In genomic region chr13:14649301-14649700, GRCm38 (mm10) we compare ENCODE assay signal across 8 mouse cellular contexts. TPM values are rescaled to one million over a fixed set of nuclear protein-coding genes. Genes with fewer than 3 reads are reported as not detected.
A peak's percentile ranks its signal among the peaks of the same experiment; 100 is the strongest.
DNase-seq lines count a peak whose midpoint lies in the region; ATAC-seq lines count a peak whose summit lies in the region.

No protein-coding gene starts in this region.

- H3K4me3 ChIP-seq in kidney, embryonic 15.5 days (replicated peaks), result no peak overlapping the region
- no peak overlapping the region for H3K4me3 ChIP-seq in hindbrain, embryonic 16.5 days (ENCODE audit: low read length)
- no peak overlapping the region for H3K4me3 ChIP-seq in heart, embryonic 12.5 days

- no peak overlapping the region for H3K27ac ChIP-seq in kidney, embryonic 15.5 days
- no peak overlapping the region for H3K27ac ChIP-seq in hindbrain, embryonic 16.5 days (ENCODE audit: low read depth, low read length)
- no peak overlapping the region for H3K27ac ChIP-seq in heart, embryonic 12.5 days (ENCODE audit: poor library complexity, severe bottlenecking)

- 16% methylated on average over 1 of the region's 1 CpGs for WGBS in kidney, embryonic 15.5 days
- WGBS in hindbrain, embryonic 16.5 days, result 17% methylated on average over 1 of the region's 1 CpGs
- WGBS in heart, embryonic 12.5 days, result 29% methylated on average over 1 of the region's 1 CpGs

- no peak overlapping the region for H3K9ac ChIP-seq in kidney, embryonic 15.5 days
- H3K9ac ChIP-seq in hindbrain, embryonic 16.5 days (ENCODE audit: low read depth, low read length), result no peak overlapping the region
- no peak overlapping the region for H3K9ac ChIP-seq in heart, embryonic 12.5 days

- H3K4me2 ChIP-seq in kidney, embryonic 15.5 days, result no peak overlapping the region
- no peak overlapping the region for H3K4me2 ChIP-seq in hindbrain, embryonic 16.5 days (ENCODE audit: low read length)
- H3K4me2 ChIP-seq in heart, embryonic 12.5 days, result no peak overlapping the region

- no peaks in the 10 kb centered on the region for H3K36me3 ChIP-seq in kidney, embryonic 15.5 days
- H3K36me3 ChIP-seq in hindbrain, embryonic 16.5 days (ENCODE audit: control insufficient read depth, insufficient read depth, low read length), result no peaks in the 10 kb centered on the region
- no peaks in the 10 kb centered on the region for H3K36me3 ChIP-seq in heart, embryonic 12.5 days

- H3K4me1 ChIP-seq in kidney, embryonic 15.5 days, result no peaks in the 10 kb centered on the region
- H3K4me1 ChIP-seq in hindbrain, embryonic 16.5 days (ENCODE audit: control insufficient read depth, insufficient read depth, low read depth, low read length), result no peaks in the 10 kb centered on the region
- no peaks in the 10 kb centered on the region for H3K4me1 ChIP-seq in heart, embryonic 12.5 days (replicated peaks)

- ATAC-seq in kidney, embryonic 15.5 days (replicated peaks; ENCODE audit: low FRiP score), result no peak
- ATAC-seq in hindbrain, embryonic 16.5 days, result peak; percentile 77; the same call in 1 of the 2 replicates
- ATAC-seq in cerebellum, adult (ENCODE audit: insufficient number of reproducible peaks, low FRiP score, low TSS enrichment), result no peak
- no peak for ATAC-seq in heart, embryonic 12.5 days (ENCODE audit: insufficient number of reproducible peaks, low FRiP score)

- no peaks in the 10 kb centered on the region for H3K27me3 ChIP-seq in kidney, embryonic 15.5 days
- H3K27me3 ChIP-seq in hindbrain, embryonic 16.5 days (replicated peaks; ENCODE audit: control insufficient read depth, insufficient read depth, low read length), result no peaks in the 10 kb centered on the region
- no peaks in the 10 kb centered on the region for H3K27me3 ChIP-seq in heart, embryonic 12.5 days (replicated peaks)

- peak; percentile 34 for DNase-seq in kidney, postnatal 10 days
- DNase-seq in B cell, adult 2 months, result peak; percentile 10 to 15
- DNase-seq in MEL-GATA-1-ER (ENCODE audit: extremely low read depth, low read depth), result peak; percentile 20
- DNase-seq in thymus, postnatal 14 days, result no peak

- no peaks in the 10 kb centered on the region for H3K9me3 ChIP-seq in kidney, embryonic 15.5 days (replicated peaks)
- H3K9me3 ChIP-seq in hindbrain, embryonic 16.5 days (ENCODE audit: control insufficient read depth, low read length), result no peaks in the 10 kb centered on the region
- H3K9me3 ChIP-seq in heart, embryonic 12.5 days (replicated peaks), result no peaks in the 10 kb centered on the region

RNA-seq across cellular contexts. Expression of gene AW209491, which starts 19.3 kb away (rescaled TPM):
- polyA plus RNA-seq in kidney, embryonic 15.5 days (2015; fragmentation: Nextera tagmentation; extraction: Ambion mirVana), result 26.7 and 27.8 TPM in 2 replicates
- 45.2 and 47.6 TPM in 2 replicates for polyA plus RNA-seq in hindbrain, embryonic 16.5 days (2015; fragmentation: Nextera tagmentation; extraction: Ambion mirVana)
- polyA plus RNA-seq in heart, embryonic 12.5 days (2016; fragmentation: Nextera tagmentation; extraction: Ambion mirVana), result 18.4 and 18.6 TPM in 2 replicates

RNA-seq across cellular contexts. Expression of gene Psma2, which starts 36.3 kb away (rescaled TPM):
- polyA plus RNA-seq in kidney, embryonic 15.5 days (2015; fragmentation: Nextera tagmentation; extraction: Ambion mirVana), result 184 and 199 TPM in 2 replicates
- polyA plus RNA-seq in hindbrain, embryonic 16.5 days (2015; fragmentation: Nextera tagmentation; extraction: Ambion mirVana), result 165 and 175 TPM in 2 replicates
- polyA plus RNA-seq in heart, embryonic 12.5 days (2016; fragmentation: Nextera tagmentation; extraction: Ambion mirVana), result 132 and 137 TPM in 2 replicates

RNA-seq across cellular contexts. Expression of gene Mrpl32, which starts 36.3 kb away (rescaled TPM):
- 110 and 127 TPM in 2 replicates for polyA plus RNA-seq in kidney, embryonic 15.5 days (2015; fragmentation: Nextera tagmentation; extraction: Ambion mirVana)
- 93.0 and 100 TPM in 2 replicates for polyA plus RNA-seq in hindbrain, embryonic 16.5 days (2015; fragmentation: Nextera tagmentation; extraction: Ambion mirVana)
- 106 and 120 TPM in 2 replicates for polyA plus RNA-seq in heart, embryonic 12.5 days (2016; fragmentation: Nextera tagmentation; extraction: Ambion mirVana)
